Mouse (Mus musculus) gastrocnemius, postnatal 36 days (tissue): Measurements from ENCODE around the gene Pcare. TPM values are rescaled to one million over a fixed set of nuclear protein-coding genes. Genes with fewer than 3 reads are reported as not detected.
"Not testable (repeated sequence)": the region's sequence is repeated elsewhere in the genome, so short reads cannot be mapped to it uniquely, and the experiment has no call there.

Experiments
- DNase-seq, 2 experiments: peaks; one replicate each; pipeline ENCODE4 v3.0.0; 2022
- intact Hi-C: fragments of 180-260 bp; cut with DNase I; formaldehyde crosslinking; loops from one replicate; pipeline ENCODE4 v1.15.1; 2025
- long read RNA-seq, 2 experiments: library from polyadenylated mRNA; stranded (forward); transcript quantifications; one replicate each; pipeline ENCODE4 v2.0.0; 2021
- total RNA-seq, 2 experiments: library from RNA; stranded (reverse); gene quantifications; 2 replicates each; pipeline ENCODE4 v1.2.3; 2021

Pcare gene
- not detected for total RNA-seq
- long read RNA-seq, experiment 1: 0 reads
- long read RNA-seq, experiment 2: 0 reads

DNA sequence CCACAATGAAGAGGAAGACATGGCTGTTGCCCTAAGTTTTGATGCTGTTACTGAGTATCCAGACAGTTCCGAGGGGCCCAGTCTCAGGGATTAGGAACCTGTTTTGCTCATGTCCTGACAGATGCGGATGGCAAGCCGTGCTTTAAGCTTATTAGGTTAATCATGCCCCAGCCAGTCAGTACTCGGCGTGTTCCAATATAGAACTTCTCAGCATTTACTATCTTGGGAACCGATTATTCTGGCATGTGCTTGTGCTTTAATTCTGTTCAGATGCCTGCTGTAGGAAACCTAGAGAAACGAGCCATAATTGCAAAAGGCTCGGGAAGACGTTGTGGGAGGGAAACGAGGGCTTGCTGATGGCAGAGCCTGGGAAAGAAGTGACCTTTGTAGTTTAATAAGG is at the start of gene Pcare:
Gene Pcare (minus strand): TSS at position 64 of the 400 bp plus-strand sequence.
- DNase-seq: no peak
- intact Hi-C loops: no loop called here

DNA sequence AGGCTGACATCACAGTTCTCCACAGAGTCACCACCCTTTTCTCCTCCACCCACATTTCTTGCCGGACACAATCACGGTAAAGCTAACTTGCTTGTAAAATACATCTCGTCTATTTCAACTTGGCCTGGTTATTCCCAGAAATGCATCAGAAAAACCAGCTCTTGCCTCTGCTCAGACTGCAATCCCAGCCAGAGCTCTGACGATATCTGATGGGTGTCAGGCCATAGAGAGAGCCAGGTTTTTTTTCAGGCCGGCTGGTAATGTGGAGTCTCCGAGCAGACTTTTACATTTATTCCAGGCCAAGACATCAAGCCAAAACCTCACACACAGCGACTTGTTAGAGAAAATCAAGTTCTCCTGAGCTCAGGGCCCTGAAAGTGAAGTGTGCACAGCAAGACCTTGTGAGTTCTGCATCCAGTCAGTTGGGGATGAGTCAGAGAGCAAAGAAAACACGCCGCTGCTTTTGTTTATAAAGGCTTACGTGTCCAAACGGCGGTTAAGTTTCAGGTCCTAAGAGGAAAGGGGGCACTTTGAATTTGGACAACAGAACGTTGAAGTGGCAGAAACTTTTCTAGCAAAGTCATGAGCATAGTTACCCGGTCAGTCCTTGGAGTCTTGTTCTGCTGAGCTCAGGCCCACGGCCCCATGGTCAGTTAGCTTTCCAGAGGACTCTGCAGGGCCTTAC is 43.0 kb upstream of the Pcare start:
- intact Hi-C loops: no loop called here
- no peak for DNase-seq

DNA sequence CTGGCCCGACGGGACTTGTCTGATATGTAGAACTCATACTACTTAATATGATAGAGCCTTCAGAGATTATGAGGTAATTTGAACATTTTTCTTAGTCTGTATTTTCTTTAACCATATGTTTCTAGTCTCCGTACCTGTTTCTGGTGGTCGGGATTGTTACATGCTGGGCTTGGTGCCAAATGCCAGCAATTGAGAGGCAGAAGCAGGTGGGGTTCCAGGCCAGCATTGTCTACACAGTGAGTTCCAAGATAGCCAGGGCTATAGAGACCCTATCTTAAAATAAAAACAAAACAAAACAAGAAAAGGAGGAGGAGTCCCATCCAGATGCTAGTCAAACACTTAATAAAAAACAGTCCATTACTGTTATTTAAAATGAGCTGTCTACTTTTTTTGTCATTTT is 38.9 kb upstream of the Pcare start:
- intact Hi-C loops: loop anchor here (5.0 kb wide), 1 partner anchor 124 kb away; no protein-coding TSS in a partner anchor
- no peak for DNase-seq

- DNase-seq: no peak
- intact Hi-C loops: loop anchor here (5.0 kb wide), 1 partner anchor 124 kb away; no protein-coding TSS in a partner anchor
These were observed 38.4 kb upstream of the Pcare start for GRCm38 (mm10) chr17:71791109-71791508.

- intact Hi-C loops: no loop called here
- no peak for DNase-seq
These were observed 33.8 kb upstream of the Pcare start for GRCm38 (mm10) chr17:71786456-71786855.

- intact Hi-C loops: no loop called here
- no peak for DNase-seq
These were observed 30.7 kb upstream of the Pcare start for GRCm38 (mm10) chr17:71783366-71783735.

- intact Hi-C loops: no loop called here
- DNase-seq: peak in 1 of 2 experiments; percentile 24
These were observed 30.1 kb upstream of the Pcare start for GRCm38 (mm10) chr17:71782699-71783365.

DNA sequence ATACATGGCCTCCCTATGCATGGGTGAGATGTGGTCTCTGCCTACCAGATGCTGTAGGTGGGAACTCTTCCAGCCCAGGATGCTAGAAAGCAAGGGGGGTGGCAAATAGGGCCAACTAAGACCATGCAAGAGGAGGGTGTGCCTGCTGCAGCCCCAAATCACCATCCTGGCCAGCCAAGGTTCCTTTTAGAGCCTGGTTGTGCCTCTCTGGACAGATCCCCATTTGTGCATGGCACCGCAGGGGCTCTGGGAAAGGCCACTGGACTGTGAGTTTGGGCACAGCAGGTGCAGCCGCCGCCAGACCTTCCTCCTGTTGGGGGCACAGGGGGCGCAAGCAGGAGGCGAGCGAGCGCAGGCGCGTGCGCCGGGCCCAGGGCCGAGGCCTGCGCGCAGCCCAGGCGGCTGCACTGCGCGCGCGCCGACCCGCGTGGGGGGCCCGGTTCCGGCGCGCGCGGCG is 29.6 kb upstream of the Pcare start:
- DNase-seq: no peak
- intact Hi-C loops: no loop called here

- DNase-seq: no peak
These were observed 28.3 kb upstream of the Pcare start for GRCm38 (mm10) chr17:71780945-71781344.

GRCm38 (mm10) chr17:71780490-71780889 is 27.8 kb upstream of the Pcare start:
- DNase-seq: no peak
- intact Hi-C loops: no loop called here

More at GRCm38 (mm10) chr17:71780945-71781344, 28.3 kb upstream of the Pcare start:
- intact Hi-C loops: no loop called here

- no peak for DNase-seq
- intact Hi-C loops: no loop called here
These were observed 26.0 kb upstream of the Pcare start for GRCm38 (mm10) chr17:71778696-71779095.

DNA sequence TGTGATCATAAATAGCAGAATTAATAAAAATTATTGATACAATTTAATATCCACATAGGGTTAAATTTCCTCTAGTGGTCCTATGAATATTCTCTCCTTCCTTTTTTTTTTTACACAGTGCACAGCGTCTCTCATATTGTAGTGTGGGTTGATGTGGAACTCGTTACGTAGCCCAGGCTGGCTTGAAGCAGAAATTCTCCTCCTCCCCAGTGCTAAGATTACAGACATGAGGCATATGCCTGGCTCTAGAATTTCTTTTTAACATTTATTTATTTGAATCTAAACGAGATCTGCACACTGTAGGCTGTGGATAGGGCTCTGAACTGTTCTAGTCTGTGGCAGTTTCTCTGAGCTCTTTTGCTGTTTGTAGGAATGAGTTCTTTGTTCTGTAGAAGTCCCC is 22.6 kb upstream of the Pcare start:
- intact Hi-C loops: no loop called here
- no peak for DNase-seq

- DNase-seq: no peak
- intact Hi-C loops: no loop called here
These were observed 21.5 kb upstream of the Pcare start for GRCm38 (mm10) chr17:71774173-71774572.

GRCm38 (mm10) chr17:71770696-71771095 is 18.0 kb upstream of the Pcare start:
- DNase-seq: no peak
- intact Hi-C loops: no loop called here

DNA sequence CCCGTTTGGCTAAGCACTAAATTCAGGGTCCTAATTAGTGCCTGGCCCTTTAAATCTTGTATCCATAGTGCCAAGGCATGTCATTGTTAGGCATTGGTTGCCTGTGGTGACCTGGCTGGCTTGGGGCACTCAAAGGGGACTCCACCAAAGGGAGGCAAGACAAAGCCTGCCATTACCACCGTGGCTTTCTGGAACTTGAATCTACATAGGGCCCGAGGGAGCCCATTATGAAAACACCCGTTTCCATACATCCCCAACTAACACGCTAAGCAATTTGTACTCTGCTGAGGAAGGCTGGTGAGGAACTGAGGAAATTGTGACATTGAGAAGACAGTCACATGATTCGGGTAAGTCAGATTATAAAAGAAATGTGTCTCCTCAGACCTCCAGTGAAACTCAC is 16.9 kb upstream of the Pcare start:
- DNase-seq: no peak
- intact Hi-C loops: loop anchor here (10.0 kb wide), 1 partner anchor 215 kb away; the partner anchor contains the start of gene Spdya

- intact Hi-C loops: loop anchor here (10.0 kb wide), 1 partner anchor 213 kb away; the partner anchor contains the start of gene Spdya
- not testable (repeated sequence) for DNase-seq
These were observed 15.5 kb upstream of the Pcare start, which contains the start of gene Clip4 for GRCm38 (mm10) chr17:71768173-71768572. Gene Clip4 (plus strand): TSS chr17:71768473.

DNA sequence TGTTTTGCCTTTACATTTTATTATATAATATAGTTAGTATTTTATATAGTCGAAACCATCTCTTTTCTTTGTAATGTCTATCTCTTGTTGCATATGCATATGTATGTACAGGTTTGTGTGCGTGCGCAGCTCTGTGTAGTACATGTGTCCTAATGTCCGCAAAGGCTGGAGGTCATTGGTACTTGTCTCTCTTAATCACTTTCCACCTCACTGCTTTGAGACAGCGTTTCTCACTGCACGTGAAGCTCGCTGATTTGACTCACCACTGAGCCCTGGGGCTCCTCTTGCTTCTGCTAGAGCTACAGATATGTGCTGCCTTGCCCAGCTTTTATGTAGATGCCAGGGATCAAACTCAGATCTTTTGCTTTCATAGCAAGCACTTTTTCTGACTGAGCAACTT is 7.8 kb upstream of the Pcare start:
- DNase-seq: no peak
- intact Hi-C loops: loop anchor here (10.0 kb wide), 1 partner anchor 206 kb away; the partner anchor contains the start of gene Spdya

DNA sequence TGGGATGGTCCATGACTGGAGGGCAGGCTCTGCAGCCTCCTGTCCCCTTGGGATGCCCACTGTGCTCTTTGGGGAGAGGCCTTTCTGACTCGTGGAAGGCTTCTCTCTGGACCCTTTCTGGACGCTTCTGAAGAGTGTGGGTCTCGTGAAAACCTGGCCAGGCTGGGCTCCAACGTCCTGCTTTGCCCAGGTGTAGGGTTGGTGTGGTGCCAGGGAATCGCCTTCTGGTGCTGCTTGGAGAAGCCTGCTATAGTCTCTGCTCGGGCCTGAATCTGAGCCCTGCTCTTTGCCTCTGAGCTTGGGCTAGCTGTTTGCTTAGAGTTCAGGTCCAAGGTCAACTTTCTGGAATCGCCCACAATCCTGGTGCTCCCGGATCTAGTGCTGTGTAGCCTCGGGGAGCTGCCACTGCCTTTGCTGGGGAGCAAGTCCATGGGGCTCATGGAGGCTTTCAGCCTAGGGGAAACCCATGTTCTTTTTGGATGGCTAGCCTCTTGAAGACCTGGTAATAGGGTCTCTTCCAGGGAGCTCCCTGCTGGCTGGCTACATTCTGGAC is 3.0 kb downstream of the Pcare start:
- no peak for DNase-seq
- intact Hi-C loops: no loop called here

DNA sequence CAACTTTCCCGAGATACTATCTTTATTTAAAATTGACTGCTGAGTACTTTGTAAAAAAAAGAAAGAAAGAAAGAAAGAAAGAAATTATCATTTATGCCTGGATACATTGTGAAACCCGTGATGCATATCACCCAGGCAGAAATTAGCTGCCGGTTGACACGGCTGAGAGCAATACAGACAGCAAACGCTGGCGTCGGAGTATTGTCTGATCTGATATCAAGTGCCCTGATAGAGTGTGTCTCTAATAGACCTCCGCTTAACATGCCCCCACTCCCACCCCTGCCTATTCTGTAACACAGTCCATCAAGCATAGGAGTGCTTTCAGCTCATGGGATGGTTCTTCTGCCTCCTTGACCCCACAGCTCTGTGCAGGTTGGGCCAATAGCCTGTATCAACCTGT is 5.1 kb downstream of the Pcare start:
- no peak for DNase-seq
- intact Hi-C loops: no loop called here

DNA sequence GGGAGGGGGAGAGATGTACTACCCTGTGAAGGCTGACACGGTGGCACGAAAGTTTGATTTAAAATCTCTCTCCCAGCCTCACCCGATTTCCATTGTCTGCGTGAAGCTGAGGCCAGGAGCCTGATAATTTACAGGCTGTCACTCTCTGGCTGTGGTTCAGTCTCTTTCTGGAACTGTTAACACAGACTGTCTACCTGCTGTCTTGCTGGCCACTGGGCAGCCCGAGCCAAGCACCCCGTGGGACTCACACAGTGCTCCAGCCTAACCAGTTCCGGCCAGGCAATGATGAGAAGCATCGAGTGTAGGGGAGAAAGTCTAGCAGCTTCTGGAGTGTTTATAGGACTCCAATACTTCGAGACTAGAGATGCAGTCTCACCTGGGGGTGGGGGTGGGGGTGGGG is 6.6 kb downstream of the Pcare start:
- intact Hi-C loops: no loop called here
- no peak for DNase-seq

- intact Hi-C loops: loop anchor here (5.0 kb wide), 1 partner anchor 129 kb away; no protein-coding TSS in a partner anchor
- no peak for DNase-seq
These were observed 9.8 kb downstream of the Pcare start for GRCm38 (mm10) chr17:71742935-71743334.
